Mouse (Mus musculus) telencephalon, adult 2 months (tissue): Measurements from ENCODE around the gene Nradd.

Source experiments
- DNase-seq: peaks from one replicate; pipeline ENCODE4 v3.0.0-alpha.2; 2011; ENCODE audit warnings: low read depth, low spot score

The Nradd gene

GRCm38 (mm10) chr9:110624361-110625166 is at the start of gene Nradd:
TSS of gene Nradd (minus strand) at chr9:110624452.
- DNase-seq: peak; percentile 64

DNA sequence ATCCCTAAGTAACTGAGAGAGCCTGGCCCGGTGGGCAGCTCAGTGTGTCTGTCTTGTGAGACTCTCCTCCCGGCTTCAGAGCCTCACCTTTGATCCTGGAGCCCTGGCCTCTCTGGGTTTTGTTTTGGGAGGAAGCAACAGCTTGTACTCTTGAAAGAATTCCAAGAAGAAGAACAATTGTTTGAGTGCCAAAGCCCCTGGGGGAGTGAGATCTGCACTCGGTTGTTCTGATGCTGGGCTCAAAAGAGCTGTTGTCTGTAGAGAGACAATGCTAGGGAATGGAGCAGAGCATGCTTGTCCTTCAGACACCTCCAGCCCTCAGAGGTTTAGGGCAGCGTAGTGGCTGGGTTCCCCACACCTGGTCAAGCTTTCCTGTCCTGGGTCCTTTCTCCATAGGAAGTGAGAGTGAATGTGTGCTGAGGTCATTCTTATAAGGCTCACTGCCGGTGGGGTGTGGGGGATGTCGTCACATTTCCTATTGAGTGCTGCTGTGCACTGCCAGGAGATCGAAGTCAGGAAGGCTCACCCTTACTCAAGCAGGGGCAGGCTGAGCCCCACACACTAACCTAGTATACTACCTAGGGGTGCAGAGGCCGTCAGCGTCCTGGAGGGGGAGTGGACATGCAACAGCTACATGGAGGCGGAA is 49.0 kb upstream of the Nradd start:
- no peak for DNase-seq

GRCm38 (mm10) chr9:110672462-110673106 is 48.3 kb upstream of the Nradd start:
- DNase-seq: no peak

DNA sequence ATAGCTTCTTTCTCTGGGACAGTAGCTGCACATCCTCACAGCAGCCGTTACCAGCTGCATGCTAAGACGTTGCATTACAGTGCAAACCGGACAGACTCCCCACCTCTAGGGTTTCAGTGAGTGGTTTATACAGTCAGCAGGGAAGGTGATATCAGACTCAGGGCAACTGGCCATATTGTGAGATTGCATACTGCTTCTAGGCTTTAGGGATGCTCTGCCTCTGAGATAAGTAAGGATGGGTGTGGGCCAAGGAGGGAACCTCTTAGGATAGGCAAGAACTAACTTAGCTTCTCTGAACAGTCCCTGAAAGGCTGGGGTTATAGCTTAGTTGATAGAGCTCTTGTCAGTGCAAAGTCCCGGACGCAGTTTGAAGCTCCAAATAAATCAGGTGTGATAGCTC is 45.5 kb upstream of the Nradd start:
- DNase-seq: no peak

GRCm38 (mm10) chr9:110668601-110669293 is 44.5 kb upstream of the Nradd start:
- no peak for DNase-seq

GRCm38 (mm10) chr9:110667219-110667836 is 43.1 kb upstream of the Nradd start:
- no peak for DNase-seq

- no peak for DNase-seq
These were observed 42.1 kb upstream of the Nradd start for GRCm38 (mm10) chr9:110666374-110666773.

- DNase-seq: no peak
These were observed 41.7 kb upstream of the Nradd start for GRCm38 (mm10) chr9:110665912-110666311.

GRCm38 (mm10) chr9:110662844-110663243 is 38.6 kb upstream of the Nradd start:
- DNase-seq: no peak

DNA sequence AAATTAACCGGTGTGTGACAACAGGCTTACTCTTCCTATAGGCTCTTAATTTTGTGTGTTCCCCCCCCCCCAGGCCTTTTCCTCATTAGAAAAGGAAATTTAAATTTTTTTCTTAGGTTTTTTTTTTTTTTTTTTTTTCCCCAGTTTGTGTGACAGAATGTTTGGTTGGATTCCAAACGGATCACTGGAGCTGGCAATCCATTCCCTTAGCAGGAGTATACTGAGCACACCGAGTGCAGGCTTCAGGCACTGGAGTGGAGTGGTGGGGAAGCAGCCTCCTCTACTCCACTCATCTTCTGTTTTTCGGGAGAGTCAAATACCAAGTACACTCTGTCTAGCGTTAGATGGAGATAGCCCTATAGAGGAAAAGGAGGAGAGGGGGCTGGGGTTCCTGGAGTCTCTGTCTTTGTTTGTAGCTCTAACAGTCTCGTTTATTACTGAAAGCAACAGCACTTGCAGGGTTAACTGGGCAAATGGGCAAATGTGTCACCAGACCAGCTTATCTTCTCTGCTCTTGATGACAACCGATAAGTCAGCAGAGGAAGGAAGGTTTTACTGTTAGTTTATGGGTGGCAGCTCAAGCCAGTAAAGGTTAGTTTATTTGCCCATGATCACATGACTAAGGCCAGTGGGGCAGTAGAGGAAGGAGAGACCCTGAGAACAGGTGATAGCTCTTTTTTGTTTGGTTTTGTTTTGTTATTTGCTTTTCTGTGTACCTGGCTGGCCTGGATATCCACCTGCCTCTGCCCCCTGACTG is 36.8 kb upstream of the Nradd start:
- no peak for DNase-seq

- DNase-seq: no peak
These were observed 36.0 kb upstream of the Nradd start for GRCm38 (mm10) chr9:110660208-110660607.

GRCm38 (mm10) chr9:110659521-110659920 is 35.3 kb upstream of the Nradd start:
- DNase-seq: no peak

- DNase-seq: no peak
These were observed 33.3 kb upstream of the Nradd start for GRCm38 (mm10) chr9:110657474-110658078.

GRCm38 (mm10) chr9:110656249-110657221 is 32.3 kb upstream of the Nradd start, which contains the start of gene Ccdc12:
TSS of gene Ccdc12 (plus strand) at chr9:110656503.
- peak; percentile 99 for DNase-seq

DNA sequence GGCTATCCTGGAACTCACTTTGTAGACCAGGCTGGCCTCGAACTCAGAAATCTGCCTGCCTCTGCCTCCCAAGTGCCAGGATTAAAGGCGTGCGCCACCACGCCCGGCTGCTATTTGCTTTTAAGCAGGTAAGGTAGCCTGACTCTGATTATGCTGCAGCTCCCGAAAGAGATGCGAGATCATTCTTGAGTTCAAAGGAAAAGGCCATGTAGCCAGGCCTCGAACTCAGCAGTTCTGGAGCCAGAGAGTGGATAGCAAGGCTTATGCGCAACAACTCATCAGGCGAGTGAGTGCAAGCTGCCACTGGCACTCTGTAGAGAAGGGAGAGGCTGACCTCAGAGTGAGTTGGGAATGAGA is 31.4 kb upstream of the Nradd start:
- DNase-seq: no peak

GRCm38 (mm10) chr9:110654726-110655650 is 30.7 kb upstream of the Nradd start:
- no peak for DNase-seq

DNA sequence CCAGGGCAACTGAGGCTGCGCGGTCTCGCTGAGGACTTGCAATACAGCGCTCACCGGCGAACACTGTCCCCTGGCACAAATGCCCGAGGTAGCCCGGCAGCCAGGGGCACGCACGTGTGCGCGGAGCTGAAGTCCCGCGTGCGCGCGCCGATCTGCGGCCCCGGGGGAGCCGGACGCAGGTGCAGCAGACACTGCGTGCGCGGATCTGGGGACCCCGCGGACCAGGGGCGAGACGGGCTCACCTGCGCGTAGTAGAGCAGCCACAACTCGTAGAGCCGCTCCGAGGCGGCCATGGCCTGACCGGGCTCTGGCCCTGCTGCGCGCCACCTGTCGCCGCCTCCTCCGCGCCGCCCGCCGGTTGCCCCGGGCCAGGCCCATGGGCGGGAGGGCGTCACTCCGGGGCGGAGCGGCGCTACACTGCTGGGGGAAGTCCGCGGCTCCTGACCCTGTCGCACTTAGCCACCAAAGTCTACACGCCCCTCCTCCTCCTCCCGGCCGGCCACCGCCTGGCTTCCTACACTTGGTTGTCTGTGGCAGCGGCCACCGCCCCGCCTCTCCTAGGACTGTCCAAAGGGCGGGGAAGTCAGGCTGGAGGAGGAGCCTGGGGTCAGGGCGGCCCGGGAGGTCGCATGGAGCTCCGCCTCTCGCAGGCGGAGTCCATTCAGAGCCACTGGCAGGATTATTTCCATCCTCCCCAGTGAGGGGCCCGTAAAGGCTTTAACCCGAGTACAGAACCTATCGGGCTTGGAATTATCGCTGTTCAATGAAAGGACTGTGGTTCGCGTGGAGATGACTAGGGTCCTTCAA is 29.6 kb upstream of the Nradd start, which contains the start of gene Nbeal2:
Nbeal2 (minus strand) TSS at position 507 of the 807 bp plus-strand sequence.
- DNase-seq: no peak
